Mouse (Mus musculus): ENCODE results near the gene Cxcl10.

Gene Cxcl10

DNA sequence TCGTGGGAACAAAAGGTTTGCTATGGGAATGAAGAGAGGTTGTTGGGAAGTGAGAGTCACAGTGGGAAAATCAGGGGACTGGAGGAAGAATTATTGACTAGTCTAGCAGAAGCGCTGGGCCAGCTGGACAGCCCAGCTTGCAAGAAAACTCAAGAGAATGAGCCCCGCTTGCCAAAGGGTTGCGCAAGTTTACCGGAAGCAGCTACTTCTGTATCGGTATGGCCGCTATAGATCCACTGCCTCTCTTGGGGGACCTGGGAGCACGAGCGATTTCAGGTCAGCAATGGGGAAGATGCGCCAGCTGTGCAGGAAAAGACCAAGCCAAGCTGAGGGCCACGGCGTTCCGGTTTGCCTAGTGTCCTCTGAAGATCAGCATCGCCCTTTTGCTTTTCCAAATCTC lies 30.1 kb downstream of the Cxcl10 start:
- no peak for DNase-seq (ENCODE audit: low spot score)

DNA sequence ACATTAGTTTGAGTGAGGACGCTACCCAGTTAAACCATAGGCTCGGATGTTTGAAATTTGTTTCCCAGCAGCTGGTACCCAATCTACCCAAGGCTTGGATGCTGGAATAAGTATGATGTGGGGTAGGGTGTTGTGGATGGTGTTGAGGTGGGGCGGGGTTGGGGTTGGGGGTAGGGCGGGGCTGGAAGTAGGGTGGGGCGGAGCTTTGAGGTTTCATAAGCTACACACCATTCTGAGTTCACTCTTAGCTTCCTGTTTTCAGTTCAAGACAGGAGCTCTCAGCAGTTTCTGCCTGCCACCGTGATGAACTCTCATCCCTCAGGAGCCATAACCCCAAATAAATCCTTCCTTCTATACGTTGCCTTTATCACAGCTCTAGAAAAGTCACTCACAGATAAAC lies 30.6 kb downstream of the Cxcl10 start:
- DNase-seq (ENCODE audit: low spot score) = no peak

DNA sequence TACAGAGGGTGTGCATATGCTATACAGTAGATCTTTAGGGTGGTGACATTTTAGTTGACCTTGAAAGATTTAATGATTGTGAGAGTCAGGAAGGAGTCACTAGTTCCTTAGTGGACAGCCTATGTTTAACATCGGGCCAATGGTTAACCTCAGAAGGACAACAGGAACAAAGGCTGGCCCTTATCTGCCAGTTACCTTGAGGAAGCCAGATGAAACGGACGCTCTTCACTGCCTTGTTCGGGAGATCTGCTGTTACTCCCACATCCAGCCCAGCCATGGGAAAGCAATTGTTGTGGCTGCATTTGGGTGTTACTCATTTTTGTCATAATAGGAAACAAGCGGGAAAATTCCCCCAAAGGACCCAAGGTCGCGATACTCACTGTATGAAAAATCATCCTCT lies 34.9 kb downstream of the Cxcl10 start:
- DNase-seq (ENCODE audit: low spot score) = no peak

DNA sequence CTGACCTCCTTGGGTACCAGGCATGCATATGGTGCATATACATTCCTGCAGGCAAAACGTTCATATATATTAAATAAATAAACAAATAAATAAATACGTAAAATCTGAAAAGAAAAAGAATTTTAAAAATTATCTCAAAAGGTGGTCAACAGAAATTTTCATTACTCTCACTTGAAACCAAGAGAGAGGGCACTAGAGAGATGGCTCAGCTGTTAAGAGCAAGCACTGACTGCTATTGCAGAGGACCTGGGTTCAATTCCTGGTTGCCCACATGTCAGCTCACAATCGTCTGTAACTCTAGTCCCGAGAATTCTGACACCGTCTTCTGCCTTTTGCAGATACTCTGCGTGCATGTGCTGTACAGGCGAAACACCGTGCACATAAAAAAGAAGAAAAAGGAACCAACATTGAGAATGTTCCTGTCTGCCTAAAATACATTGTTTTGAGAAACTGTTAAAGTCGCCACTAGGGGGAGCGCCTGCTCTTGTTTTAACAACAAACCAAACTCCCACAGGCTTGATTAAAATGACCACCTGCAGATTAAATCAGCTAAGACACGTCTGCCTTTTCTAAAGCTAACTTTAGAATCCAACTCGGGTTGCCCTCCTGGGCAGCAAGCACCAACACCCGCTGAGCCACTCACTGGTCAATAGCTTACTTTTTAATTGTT lies 36.5 kb downstream of the Cxcl10 start:
- DNase-seq (ENCODE audit: low spot score) = peak; percentile 81

DNA sequence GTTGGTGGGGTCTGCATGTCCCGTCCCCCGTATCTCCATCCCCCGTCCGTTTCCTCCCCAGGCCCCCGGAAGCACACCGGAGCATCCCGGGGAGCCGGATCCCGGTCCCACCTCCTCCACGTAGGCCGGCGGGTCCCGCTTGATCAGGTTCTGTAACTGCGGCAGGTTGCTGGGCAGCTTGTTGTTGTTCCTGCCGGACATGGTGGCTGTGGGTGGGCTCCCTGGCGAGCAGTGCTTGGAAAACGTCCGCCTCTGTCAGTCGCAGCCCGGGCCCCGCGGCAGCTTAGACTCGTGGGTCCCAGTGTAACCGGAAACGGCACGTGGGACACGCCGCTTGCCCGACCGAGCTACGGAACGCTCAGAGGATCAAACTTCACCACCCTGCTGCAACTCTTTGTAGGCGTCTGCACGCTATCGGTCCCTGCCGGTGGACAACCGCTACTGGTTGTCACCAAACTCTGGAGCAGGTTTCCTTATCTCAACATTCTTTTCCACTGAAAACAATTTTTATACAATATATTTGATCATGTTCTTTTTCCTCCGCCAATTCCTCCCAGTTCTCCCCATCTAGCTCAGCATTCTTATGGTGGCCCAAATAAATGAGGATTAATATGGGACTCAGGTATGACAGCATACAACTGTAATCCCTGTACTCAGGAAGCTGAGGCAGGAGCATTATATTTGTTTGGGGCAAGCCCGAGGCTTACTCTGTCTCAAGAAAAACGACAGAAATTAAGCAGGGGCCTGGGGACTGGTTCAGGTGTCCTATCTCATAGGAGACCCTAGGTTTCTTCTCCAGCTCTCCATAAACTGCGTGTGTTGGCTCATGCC lies 38.8 kb downstream of the Cxcl10 start, which contains the start of gene Sdad1:
Sdad1 (minus strand) TSS at position 799 of the 831 bp plus-strand sequence.
- DNase-seq (ENCODE audit: low spot score) = peak; percentile 89

DNA sequence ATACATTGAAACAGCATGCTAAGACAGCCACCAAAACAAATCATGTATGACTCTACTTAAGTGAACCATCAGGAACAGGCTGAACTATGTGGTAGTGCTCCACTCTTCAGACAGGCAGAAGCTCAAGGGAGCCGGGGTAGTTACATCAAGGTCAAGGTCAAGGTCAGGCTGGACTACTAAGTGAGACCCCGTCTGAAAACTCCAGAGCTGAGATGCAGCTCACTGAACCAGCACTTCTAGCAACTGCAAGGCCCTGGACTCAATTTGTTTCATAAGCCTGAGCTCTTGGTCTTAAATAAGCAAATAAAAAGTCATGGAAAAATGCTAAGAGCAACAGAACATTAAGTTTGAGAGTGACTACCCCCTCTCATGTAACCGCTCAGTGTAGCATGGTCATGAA lies 44.4 kb downstream of the Cxcl10 start:
- no peak for DNase-seq (ENCODE audit: low spot score)

DNA sequence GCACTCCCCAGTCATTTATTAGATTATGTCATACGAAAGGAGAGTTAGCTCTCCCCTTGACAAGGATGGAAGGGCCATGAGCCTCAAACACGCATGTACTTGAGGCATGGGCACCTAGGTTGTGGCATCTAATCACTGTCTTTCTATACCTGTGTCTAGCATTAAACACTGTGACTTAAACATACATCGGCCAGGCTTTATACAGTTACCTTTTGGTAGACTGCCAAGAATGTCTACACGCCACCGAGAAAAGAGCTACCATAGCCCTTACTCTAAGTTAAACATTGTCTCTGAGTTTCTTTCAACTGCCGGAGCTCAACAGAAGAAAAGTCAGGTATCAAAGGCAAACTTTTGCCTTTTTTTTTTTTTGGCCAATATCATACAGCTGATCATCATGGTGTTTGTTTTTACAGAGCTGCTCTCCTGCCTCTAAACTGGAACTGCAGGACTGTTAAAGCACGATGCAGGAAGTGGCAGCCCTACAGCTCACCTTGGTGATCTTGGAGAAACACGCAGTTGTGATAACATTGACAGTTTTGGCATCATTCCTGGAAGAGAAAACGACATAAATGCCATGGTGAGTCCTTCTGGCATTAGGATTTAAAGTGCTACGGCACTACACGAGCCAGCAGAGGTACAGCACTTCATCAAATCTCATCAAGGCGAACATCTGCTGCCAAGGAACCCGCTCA lies 46.4 kb downstream of the Cxcl10 start:
- no peak for DNase-seq (ENCODE audit: low spot score)

All from left cerebral cortex, adult 11 months (tissue).